Mouse (Mus musculus) intestine, postnatal 0 days (tissue): ENCODE data around the gene Wfdc3. TPM values are rescaled to one million over a fixed set of nuclear protein-coding genes. Genes with fewer than 3 reads are reported as not detected.

Experiments
- ATAC-seq: fragments of 200-750 bp; cut with Nextera tagmentation; 2 replicates; pipeline ENCODE4 v1.8.0; 2017; ENCODE audit warnings: mild to moderate bottlenecking, moderate TSS enrichment, moderate library complexity
- H3K27ac ChIP-seq: fragments of 300-500 bp; sonication (generic); 2 replicates; pipeline ENCODE4 v1.5.1; 2014; ENCODE audit warnings: mild to moderate bottlenecking, low read depth, low read length, moderate library complexity
- H3K27me3 ChIP-seq: fragments of 300-500 bp; sonication (generic); replicated peaks from 2 replicates; pipeline ENCODE4 v1.6.1; 2014; ENCODE audit warnings: low read length, mixed read lengths; ENCODE audit not compliant: control insufficient read depth, insufficient read depth
- H3K36me3 ChIP-seq: fragments of 300-500 bp; sonication (generic); 2 replicates; pipeline ENCODE4 v1.6.1; 2014; ENCODE audit warnings: mild to moderate bottlenecking, moderate library complexity; ENCODE audit not compliant: control insufficient read depth, insufficient read depth
- H3K4me1 ChIP-seq: fragments of 300-500 bp; sonication (generic); replicated peaks from 2 replicates; pipeline ENCODE4 v1.6.1; 2014; ENCODE audit warnings: antibody characterized with exemption, low read length, mixed read lengths; ENCODE audit not compliant: control insufficient read depth, insufficient read depth
- H3K4me2 ChIP-seq: fragments of 300-500 bp; sonication (generic); replicated peaks from 2 replicates; pipeline ENCODE4 v1.6.1; 2014; ENCODE audit warnings: low read depth, mild to moderate bottlenecking, moderate library complexity
- H3K4me3 ChIP-seq: fragments of 300-500 bp; sonication (generic); 2 replicates; pipeline ENCODE4 v1.5.1; 2014; ENCODE audit warnings: low read depth, low read length
- H3K9ac ChIP-seq: fragments of 300-500 bp; sonication (generic); 2 replicates; pipeline ENCODE4 v1.6.1; 2014; ENCODE audit warnings: mild to moderate bottlenecking, low read depth, low read length
- H3K9me3 ChIP-seq: fragments of 300-500 bp; sonication (generic); 2 replicates; pipeline ENCODE4 v1.6.1; 2016; ENCODE audit warnings: mixed run types; ENCODE audit not compliant: control insufficient read depth
- CTCF ChIP-seq: sonication (generic); IDR thresholded peaks from 2 replicates; pipeline ENCODE4 v1.5.1; 2016; ENCODE audit warnings: low read depth, mild to moderate bottlenecking, control low read depth, antibody characterized with exemption, moderate library complexity
- WGBS: fragments of 180-500 bp; shearing (Covaris S2); extraction: QIAGEN DNeasy Blood & Tissue Kit; methylation state at CpG from one replicate; pipeline ENCODE4 v1.1.7; 2014; 5-methylcytosine and 5-hydroxymethylcytosine counted together
- polyA plus RNA-seq: library from polyadenylated mRNA; unstranded; fragments of >200 nt; fragmentation: Nextera tagmentation; extraction: Ambion mirVana; gene quantifications from 2 replicates; pipeline ENCODE4 v1.2.1, GENCODE M21; 2015

The Wfdc3 gene
- polyA plus RNA-seq, 1 experiment from 2014 or later: 0.85 TPM

- no peak for ATAC-seq
- Histone ChIP-seq H3K9me3 (no peaks in the 10 kb centered on the region), H3K36me3 (0 out of 2 replicates have a peak, but pooled peaks cover 6% of the 10 kb centered on the region), H3K4me3 (peak overlapping the region; percentile 59), H3K4me1 (0 out of 2 replicates have a peak, but pooled peaks cover 6% of the 10 kb centered on the region), H3K4me2 (peak overlapping the region; percentile 91), H3K9ac (peak overlapping the region; percentile 83), H3K27ac (peak overlapping the region; percentile 89), H3K27me3 (no peaks in the 10 kb centered on the region)
- no peak for TF ChIP-seq CTCF
- WGBS: 2% methylated on average over 7 of the region's 7 CpGs
These were observed 39.2 kb upstream of the Wfdc3 start for GRCm38 (mm10) chr2:164784869-164785420.

- Histone ChIP-seq H3K36me3 (0 out of 2 replicates have a peak, but pooled peaks cover 3% of the 10 kb centered on the region), H3K27me3 (no peaks in the 10 kb centered on the region), H3K4me2 (peak overlapping the region; percentile 91; the same call in 1 of the 2 replicates), H3K27ac (no peak overlapping the region), H3K4me1 (0 out of 2 replicates have a peak, but pooled peaks cover 6% of the 10 kb centered on the region), H3K9me3 (no peaks in the 10 kb centered on the region), H3K4me3 (no peak overlapping the region), H3K9ac (no peak overlapping the region)
- WGBS: 74% methylated on average over 7 of the region's 7 CpGs
- no peak for ATAC-seq
- peak; percentile 59 for TF ChIP-seq CTCF
These were observed 38.3 kb upstream of the Wfdc3 start for GRCm38 (mm10) chr2:164783926-164784581.

- Histone ChIP-seq H3K9ac (no peak overlapping the region), H3K27me3 (no peaks in the 10 kb centered on the region), H3K4me3 (no peak overlapping the region), H3K4me2 (no peak overlapping the region), H3K9me3 (no peaks in the 10 kb centered on the region), H3K27ac (no peak overlapping the region), H3K36me3 (no peaks in the 10 kb centered on the region), H3K4me1 (0 out of 2 replicates have a peak, but pooled peaks cover 6% of the 10 kb centered on the region)
- 74% methylated on average over 4 of the region's 4 CpGs for WGBS
- no peak for TF ChIP-seq CTCF
- no peak for ATAC-seq
These were observed 36.1 kb upstream of the Wfdc3 start for GRCm38 (mm10) chr2:164781876-164782275.

GRCm38 (mm10) chr2:164779481-164780086 is 33.9 kb upstream of the Wfdc3 start, which contains the start of gene Tnnc2:
TSS of gene Tnnc2 (minus strand) at chr2:164779967.
- Histone ChIP-seq H3K4me2 (no peak within 1 kb of the TSS), H3K4me1 (0 out of 2 replicates have a peak, but pooled peaks cover 3% of the 10 kb centered on the region), H3K9me3 (no peaks in the 10 kb centered on the region), H3K27me3 (no peaks in the 10 kb centered on the region), H3K9ac (no peak within 1 kb of the TSS), H3K4me3 (no peak within 1 kb of the TSS), H3K36me3 (no peaks in the 10 kb centered on the region), H3K27ac (no peak within 1 kb of the TSS)
- WGBS: 69% methylated on average over 8 of the region's 8 CpGs
- ATAC-seq: no peak
- no peak for TF ChIP-seq CTCF

- no peak overlapping the region for H3K27ac ChIP-seq
- H3K4me1 ChIP-seq: peaks cover under 1% of the 10 kb centered on the region; the same call in 1 of the 2 replicates
- TF ChIP-seq CTCF: no peak
- no peak overlapping the region for H3K4me3 ChIP-seq
- ATAC-seq: no peak
- H3K9ac ChIP-seq: no peak overlapping the region
- H3K9me3 ChIP-seq: no peaks in the 10 kb centered on the region
- H3K27me3 ChIP-seq: no peaks in the 10 kb centered on the region
- 77% methylated on average over 7 of the region's 7 CpGs for WGBS
- no peak overlapping the region for H3K4me2 ChIP-seq
- H3K36me3 ChIP-seq: no peaks in the 10 kb centered on the region
These were observed 33.1 kb upstream of the Wfdc3 start for GRCm38 (mm10) chr2:164778809-164779208.

GRCm38 (mm10) chr2:164778015-164778287 is 32.2 kb upstream of the Wfdc3 start:
- Histone ChIP-seq H3K9ac (no peak overlapping the region), H3K36me3 (no peaks in the 10 kb centered on the region), H3K4me1 (peaks cover 3% of the 10 kb centered on the region; the same call in 1 of the 2 replicates), H3K27ac (no peak overlapping the region), H3K9me3 (no peaks in the 10 kb centered on the region), H3K27me3 (no peaks in the 10 kb centered on the region), H3K4me3 (no peak overlapping the region), H3K4me2 (no peak overlapping the region)
- no peak for ATAC-seq
- TF ChIP-seq CTCF: no peak
- WGBS: 91% methylated on average over 11 of the region's 11 CpGs
